Mouse (Mus musculus) brain, embryonic 18.5 days (tissue): ENCODE results near the gene A730061H03Rik.

Experiments
- DNase-seq: peaks from one replicate; pipeline ENCODE4 v3.0.0-alpha.2; 2012; ENCODE audit warnings: low read depth, low spot score

Gene A730061H03Rik

DNA sequence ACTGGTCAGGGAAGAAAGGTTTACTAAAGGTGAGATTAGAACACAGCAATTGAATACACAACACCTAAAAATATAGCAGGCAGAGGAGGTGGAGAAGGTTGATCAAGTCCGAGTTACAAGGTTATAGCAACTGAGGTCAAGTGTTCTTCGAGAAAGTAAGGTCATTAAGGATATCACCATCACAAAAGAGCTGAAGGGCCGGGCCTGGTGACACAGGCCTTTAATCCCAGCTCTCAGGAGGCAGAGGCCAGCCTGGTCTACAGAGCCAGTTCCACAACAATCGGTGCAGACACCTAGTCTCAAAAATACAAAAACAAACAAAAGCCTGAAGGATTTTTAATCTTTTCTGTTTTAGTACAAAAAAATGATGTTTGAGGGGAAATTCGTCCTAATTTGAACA is 8.9 kb downstream of the A730061H03Rik start:
- no peak for DNase-seq

DNA sequence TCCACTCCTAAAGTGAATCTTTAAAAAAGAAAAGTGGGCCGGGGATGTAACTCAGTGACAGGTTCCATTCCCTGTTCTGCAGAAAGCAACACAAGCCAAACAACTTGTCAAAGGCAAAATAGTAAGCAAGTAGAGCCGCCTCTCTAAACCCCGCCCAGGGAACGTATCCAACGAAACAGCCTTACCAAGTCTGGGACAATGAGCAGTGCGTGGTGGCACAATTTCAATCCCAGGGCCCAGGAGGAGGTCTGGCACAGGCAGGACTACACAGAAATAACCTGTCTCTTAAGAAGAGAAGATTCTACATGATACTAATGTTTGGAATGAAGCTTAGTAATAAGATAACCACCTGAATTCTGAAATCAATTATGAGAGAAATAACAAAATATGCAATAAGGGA is 10.0 kb downstream of the A730061H03Rik start:
- no peak for DNase-seq

DNA sequence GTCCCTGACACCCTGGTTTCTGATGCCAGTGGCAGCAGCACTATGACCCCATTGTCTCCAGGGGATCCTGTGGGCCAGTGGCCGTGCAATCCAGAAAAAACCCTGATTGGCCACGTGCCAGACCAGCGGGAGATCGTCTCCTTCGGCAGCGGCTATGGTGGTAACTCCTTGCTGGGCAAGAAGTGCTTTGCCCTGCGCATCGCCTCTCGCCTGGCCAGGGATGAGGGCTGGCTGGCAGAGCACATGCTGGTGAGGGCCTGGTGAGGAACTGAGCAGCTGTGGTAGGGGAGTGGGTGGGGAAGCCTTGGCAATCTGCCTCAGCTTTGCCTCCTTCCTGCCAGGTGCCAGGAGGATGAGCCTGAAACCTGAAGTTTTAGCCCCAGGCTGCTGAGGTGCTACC is 15.9 kb downstream of the A730061H03Rik start:
- no peak for DNase-seq

DNA sequence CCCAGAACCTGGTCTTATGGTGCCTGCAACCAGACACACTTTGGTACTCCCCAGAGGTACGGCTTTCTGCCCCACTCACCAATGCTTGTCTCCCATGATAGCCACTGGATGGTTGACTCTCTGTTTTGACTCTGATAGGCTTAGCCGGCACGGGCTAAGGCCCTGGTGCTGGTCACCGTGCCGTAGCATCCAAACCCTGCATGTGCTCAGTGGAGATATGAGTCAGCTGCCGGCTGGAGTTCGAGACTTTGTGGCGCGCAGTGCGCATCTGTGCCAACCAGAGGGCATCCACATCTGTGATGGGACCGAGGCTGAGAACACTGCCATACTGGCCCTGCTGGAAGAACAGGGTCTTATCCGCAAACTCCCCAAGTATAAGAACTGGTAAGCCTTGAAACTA is 17.9 kb downstream of the A730061H03Rik start:
- no peak for DNase-seq

DNA sequence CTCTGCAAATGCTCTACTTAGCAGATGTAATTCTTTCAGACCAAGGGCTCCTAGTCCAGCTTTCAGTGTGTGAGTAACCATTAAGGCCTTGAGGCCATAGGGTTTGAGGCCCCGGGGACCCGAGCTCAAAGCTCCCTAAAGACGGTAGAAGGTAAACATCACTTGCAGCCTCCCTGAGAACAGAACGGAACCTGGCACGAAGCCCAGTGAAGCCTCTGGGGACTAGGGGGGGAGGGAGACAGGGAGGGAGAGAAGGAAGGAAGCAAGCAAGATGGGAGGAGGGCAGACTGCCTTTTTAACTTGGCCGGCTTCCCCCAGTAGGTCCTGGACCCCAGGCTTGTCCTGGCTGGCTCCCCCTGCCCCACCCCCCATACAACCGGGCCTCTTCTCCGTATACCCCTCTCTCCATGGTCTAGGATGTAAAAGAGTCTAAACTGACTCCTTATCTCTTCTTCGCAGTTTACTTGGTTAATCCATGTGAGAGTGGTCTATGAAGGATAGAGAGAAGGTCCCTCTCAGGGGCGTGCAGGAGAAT is 19.4 kb downstream of the A730061H03Rik start:
- no peak for DNase-seq

DNA sequence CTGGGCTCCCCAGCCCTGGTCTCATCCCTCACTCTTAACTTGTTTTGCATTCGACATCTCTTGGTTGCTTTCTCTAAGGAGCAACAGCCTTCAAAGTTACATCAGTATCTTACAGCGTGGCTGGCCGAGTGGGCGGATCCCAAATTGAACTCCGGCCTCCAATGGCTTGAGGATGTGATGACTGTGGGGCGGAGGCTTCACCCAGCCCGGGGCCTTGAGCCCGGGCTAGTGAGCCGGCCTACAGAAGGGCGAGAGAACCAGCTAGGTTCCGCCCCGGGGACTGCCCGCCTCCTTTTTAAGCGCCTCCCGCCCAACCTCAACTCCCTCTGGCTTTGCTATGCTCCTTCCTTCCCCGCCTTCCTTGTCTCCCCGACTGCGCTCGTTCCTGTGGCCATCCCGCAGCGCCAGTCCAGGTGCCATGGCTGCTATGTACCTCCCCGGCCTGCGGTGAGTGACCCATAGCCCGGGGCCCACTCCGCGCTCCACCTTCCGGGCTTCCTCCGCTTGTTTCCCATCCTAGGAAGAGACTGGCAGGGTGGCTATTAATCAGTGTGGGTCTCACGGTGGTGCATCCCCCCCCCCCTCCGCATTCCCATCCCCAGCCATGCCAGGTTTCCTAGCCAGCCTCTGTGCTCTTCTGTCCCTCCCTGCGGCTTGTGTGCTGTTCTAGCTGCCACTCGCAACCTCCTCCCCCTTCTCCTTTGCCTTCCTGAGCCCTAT is 20.0 kb downstream of the A730061H03Rik start, which contains the start of gene Pck2:
Gene Pck2, plus strand, starts transcription at position 200 of the 720 bp plus-strand sequence.
- DNase-seq, result no peak

DNA sequence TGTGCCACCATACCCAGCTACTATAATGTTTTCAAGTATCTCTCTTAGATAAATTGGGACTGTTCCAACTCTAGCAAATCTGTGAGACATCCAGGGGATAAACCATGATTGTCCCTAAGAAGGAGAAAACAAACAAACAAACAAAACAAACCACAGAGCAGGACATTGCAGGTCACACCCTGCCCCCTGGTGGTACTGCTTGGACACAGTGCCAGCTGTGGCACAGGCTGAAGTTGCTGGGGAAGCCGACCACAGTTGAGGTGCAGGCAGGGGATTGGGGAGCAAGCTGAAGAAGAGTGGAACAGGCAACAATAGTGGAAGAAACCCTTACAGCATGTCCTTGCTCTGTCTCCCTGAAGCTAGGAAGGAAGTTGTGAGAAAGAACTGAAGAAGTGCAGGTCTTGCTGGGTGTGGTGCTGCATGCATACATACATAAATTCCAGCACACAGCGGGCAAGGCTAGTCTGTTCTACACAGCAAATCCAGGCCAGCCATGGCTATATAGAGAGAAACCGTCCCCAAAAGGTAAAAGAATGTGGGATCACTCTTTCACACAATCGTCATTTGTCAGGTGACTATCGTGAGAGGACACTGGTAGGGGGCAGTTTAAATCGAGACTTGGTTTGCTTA is 24.0 kb downstream of the A730061H03Rik start:
- DNase-seq, result no peak

DNA sequence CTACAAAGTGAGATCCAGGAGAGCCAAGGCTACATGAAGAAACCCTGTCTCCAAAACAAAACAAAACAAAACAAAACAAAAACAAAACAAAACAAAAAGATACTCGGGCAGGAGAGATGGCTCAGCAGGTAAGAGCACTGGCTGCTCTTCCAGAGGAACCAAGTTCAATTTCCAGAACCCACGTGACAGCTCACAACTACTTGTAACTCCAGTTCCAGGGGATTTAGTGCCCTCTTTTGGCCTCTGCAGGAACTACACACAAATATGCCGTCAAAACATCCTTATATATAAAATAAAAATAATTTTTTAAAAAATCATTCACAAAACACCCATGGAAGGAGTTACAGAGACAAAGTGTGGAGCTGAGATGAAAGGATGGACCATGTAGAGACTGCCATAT is 32.3 kb downstream of the A730061H03Rik start:
- DNase-seq, result no peak

DNA sequence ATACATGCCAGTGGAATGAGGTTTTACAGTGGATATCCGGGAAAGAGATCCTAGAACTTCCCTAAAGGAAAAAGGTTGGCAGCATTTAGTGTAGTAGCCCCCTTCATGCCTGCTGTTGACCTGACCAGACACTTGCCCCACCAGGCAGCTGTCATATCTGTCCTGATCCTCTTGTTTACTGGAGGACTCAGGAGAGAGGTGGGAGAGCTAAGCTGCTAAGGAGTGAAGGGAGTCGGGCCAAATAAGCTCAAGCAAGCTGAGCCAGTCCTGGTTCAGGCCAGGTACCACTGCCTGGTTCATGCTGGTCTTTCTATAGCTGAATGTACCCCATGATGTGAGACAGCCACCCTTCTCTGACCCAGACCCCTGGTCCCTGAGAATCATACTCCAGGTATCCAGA is 33.5 kb downstream of the A730061H03Rik start:
- no peak for DNase-seq

DNA sequence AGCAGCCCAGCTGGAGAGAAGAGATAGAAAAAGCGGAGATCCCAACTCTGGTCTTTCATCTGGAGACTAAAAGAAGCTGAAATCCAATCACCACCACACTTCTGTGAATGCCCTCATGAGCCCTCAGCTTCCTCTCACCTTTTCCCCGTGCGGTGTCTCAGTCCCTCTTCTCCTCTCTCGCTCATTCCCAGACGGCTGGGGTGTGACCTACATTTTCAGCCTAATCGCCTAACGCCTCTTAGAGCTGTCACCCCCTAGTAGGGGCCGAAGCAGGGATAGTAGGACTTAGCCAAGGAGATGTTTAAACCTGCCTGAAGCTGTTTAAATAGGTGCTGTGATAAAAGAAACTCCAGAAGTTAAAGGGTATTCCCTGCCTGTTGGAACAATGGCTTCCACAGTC is 35.4 kb downstream of the A730061H03Rik start, which contains the start of gene Nrl:
Gene Nrl, minus strand, starts transcription at position 197 of the 400 bp plus-strand sequence.
- DNase-seq, result no peak

DNA sequence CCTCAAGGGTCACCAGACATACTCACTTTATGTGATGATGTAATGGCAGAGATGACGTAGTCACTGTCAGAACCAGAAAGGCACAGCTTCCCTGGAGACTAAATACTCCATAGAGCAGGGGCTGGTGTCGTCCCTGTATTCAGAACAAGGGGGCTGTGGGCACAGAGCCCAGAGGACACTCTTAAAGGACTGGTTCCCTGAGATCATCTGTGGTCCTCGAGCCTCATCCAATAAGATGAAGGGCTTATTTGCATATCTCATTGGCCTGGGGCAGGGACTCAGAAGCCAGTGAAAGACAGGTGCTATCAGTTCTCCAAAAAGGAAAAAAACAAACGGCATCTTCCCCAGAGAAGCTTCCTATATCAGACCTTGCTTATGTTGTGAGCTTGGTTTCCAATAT is 36.1 kb downstream of the A730061H03Rik start:
- no peak for DNase-seq

DNA sequence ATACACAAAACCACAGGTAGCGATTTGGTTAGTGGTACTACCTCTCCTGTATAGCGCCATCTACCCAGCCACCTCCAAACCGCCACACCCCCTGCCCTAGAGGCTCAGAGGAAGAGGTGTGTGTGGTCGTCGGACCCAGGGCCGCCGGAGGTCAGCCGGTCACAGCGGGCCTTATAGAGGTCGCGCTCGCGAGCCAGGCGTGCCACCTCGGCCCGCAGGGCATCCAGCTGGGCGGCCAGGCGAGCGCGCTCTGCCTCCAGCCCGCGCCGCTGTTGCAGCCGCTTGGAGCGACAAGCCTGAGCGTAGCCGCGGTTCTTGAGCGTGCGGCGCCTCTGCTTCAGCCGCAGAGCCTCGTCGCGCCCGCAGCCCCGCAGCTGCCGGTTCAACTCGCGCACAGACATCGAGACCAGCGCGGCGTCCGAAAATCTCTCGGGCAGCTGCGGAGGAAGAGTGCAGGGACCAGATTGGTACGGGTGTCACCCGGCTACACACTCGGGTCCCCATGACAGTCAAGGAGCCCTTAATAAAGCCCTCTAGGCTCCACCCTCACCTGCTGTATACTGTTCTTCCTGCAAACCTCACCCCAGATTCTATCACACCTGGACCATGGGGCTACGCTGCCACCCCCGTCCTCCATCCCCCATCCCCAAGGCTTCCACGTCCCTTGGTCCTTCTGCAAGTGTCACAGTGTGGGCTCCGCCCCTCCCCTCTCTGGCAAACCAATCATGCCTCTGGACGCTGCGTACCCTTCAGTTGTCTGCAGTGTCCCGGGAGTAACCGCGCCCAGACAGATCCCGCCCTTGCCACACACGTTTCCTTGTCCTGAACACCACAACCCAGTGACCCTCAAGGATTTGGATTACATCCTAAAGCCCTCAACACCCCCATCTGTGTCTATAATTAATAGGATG is 39.5 kb downstream of the A730061H03Rik start:
- no peak for DNase-seq

DNA sequence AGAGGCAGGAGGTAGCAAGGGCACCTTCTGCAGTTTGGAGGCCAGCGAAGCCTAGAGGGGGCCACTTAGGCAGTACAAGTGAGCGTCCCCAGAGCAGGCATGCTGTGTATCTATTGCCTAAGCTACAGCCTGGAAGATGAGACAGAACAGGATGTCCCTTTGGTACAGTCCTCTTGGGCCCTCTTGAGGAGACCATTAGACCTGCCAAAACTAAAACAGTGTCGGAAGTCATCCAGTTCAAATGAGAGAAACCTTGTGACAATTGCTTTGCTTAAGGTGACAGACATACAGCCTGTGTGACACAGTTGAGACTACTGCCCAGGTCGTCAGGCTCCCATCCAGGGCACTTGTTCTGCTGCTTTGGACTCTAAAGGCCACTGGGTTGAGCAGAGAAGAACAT is 40.6 kb downstream of the A730061H03Rik start:
- no peak for DNase-seq

DNA sequence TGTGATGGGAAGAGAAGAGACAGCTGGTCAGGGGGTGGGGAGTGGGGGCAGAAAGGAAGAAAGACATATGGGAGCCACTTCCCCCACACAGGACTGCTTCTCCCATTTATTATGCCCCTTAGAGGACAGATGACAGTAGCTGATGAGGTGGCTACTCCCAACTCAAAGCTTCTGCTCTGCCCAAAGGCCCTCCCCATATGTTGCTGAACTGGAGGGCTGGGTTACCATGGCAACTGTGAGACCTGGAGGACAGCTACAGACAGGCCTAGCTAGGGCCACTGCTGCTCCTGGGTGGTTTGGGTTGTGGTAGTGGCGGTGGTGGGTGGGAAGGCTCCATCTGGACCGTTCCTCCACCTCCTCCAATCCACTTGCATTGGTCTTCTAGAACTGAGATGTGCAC is 41.3 kb downstream of the A730061H03Rik start:
- no peak for DNase-seq

DNA sequence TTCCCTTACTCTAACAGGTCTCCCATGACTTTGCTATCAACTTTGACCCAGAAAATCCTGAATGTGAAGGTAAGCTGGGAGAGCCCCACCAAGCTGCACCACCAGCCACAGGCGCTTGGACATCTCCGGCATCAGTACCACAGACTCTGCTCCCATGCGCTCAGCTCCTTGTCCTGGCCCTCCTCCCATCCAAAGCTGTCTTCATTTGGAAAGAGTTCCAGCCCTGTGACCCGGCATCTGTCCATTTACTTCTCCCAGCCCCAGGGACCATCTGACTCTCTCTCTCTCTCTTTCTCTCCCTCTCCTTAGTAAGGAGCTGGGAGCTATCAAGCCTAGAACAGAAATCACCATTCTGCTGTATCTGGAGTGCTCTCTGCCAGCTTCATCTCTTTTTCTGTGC is 44.4 kb downstream of the A730061H03Rik start:
- DNase-seq, result no peak

DNA sequence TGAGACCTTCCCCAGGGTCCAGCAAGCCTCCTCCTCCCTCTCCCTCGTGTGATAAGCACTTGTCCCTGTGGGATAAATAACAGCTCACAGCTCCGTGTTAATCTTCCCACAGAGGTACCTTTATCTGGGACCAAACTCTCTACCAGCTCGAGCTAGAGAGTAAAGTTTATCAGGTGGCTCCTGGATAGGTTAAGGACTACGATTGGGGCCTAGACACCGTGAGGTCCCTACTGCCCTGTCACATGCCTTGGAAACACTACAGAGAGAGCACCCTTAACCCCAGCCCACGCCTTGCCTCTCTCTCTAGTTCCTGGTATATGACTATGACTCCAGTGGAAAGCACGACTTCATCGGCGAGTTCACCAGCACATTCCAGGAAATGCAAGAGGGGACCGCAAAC is 46.3 kb downstream of the A730061H03Rik start:
- DNase-seq, result no peak

DNA sequence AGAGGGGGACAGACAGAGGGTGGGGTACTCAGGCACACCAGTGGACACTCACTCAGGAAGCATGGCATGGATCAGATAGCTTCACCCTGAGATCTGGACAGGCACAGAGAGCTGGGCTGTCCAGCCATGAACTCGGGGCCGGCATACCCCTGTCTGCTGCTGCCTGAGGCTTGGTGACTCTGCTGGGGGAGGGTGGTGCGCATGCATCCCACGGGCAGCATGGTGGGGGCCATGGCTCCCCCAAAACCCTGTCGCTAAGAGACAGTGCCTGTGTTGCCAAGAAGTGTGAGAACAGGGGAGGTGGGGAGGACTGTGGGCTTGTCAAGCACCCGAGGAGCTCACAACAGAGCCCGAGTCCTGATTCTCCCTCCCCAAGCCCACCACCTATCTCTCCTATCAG is 49.2 kb downstream of the A730061H03Rik start:
- no peak for DNase-seq

DNA sequence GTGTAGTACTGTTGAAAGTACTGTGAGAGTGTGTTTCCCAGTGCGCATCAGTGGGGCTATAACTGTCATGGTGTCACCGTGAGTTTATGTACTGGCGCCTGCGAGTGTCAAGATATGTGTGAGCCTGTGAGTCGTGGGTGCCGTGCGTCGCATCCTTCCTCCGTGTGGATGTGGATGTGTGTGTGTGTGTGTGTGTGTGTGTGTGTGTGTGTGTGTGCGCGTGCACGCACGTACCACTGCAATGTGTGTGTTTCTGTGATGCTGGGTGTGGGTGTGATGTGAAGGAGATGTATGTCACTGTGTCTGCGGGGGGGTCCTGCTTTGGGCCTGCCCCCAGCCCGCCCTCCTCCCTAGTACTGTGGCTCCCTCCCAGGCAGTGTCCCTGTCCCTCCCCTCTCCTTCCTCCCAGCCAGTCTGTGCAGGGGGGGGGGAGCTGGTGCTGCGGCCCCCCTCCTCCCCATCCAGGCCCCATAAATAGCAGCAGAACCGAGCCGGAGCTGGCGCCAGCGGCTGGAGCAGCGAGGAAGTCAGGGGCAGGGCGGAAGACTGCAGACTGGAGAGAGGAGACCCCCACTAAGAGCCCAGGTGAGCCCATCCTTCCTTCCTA is 50.0 kb downstream of the A730061H03Rik start, which contains the start of gene Cpne6:
Gene Cpne6, plus strand, starts transcription at position 321 of the 607 bp plus-strand sequence.
- no peak for DNase-seq
